Mouse (Mus musculus): ENCODE results near the gene Vcam1. TPM values are rescaled to one million over a fixed set of nuclear protein-coding genes. Genes with fewer than 3 reads are reported as not detected.

Vcam1 gene
- polyA plus RNA-seq (2017; shearing (Covaris generic)), result 1 to 10 TPM; 5.4 to 7.8 TPM

- peak; percentile 54 for ATAC-seq
Measured at GRCm38 (mm10) chr3:116129259-116129738, at the start of gene Vcam1. Gene Vcam1, minus strand, starts transcription at chr3:116129688.

- ATAC-seq, result no peak
Measured at GRCm38 (mm10) chr3:116175106-116175505, 45.6 kb upstream of the Vcam1 start.

DNA sequence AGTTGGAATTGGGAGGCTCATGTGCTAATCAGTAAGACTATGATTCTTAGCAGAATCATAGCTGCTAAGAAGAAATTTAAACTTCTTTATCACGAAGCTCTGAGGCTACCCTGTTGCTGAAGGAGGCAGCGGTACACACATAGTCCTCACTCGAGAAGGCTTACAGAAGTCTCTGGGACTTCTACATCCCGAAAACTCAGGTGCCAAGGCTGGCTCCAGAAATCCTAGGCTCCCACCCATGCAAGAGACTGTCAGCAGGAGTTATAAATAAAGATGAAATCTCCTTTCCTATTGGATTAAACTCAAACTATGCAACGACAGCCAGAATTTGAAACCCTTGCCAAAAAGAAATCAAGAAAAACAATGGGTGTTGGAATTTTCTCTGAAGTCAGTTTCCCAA is 42.0 kb upstream of the Vcam1 start:
- no peak for ATAC-seq

GRCm38 (mm10) chr3:116168056-116168455 is 38.6 kb upstream of the Vcam1 start:
- ATAC-seq, result no peak

DNA sequence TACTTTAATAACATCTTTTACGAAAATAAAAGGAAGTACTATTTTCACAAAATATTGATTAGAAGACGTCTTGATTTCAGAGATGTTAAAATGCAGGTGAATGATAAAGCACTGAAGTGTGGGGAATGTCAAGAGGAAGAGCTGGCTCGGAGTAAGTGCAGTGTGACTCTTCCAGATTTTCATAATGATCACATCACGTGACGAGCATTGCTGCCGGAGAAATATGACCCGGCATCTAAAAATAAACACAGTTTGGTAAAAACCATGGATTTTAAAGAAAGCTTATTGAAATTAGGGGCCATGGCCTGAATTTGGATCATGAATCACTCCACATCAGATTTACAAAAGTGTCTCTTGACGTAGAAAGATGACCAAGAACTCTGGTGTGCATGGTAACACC is 36.8 kb upstream of the Vcam1 start:
- ATAC-seq, result no peak

DNA sequence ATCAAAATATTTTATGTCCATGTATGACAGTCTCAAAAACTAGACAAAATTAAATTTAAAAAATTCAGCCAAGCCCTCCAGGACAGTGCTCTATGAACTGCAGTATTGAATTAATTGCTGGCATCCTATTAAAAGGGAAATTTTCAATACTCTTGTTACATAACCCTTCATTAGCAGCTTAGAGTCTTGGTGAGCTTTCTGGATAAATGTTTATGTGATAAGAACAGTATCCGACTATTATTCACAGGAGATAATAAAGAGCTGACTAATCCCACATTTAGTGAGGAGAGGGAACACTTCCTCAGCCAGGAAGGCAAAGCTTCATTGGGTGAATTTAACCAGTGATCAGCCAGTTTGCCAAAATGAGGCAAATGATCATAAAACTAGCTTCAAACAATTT is 35.5 kb upstream of the Vcam1 start:
- no peak for ATAC-seq

DNA sequence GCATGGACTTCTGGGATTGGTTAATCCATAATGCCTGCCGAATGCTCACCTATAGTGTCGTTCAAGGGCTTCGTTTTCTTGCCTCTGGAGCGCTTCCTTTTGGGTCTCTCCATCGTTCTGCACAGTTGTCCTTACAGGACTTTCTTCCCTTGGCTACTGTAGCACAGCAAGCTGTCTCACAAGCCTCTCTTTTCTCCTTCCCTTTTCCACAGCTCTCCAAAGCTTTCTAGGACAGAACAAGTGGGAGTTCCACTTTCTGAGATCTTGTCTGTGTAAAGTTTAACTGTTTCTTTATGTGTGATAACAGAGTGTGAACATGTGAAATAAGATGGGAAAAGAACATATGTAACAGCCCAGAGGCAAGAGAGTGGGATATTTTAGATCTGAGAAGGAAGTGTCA is 34.0 kb upstream of the Vcam1 start:
- no peak for ATAC-seq

GRCm38 (mm10) chr3:116162097-116162666 is 32.7 kb upstream of the Vcam1 start:
- ATAC-seq, result no peak

GRCm38 (mm10) chr3:116159376-116159775 is 29.9 kb upstream of the Vcam1 start:
- ATAC-seq, result no peak

GRCm38 (mm10) chr3:116157447-116157990 is 28.0 kb upstream of the Vcam1 start:
- ATAC-seq, result no peak

DNA sequence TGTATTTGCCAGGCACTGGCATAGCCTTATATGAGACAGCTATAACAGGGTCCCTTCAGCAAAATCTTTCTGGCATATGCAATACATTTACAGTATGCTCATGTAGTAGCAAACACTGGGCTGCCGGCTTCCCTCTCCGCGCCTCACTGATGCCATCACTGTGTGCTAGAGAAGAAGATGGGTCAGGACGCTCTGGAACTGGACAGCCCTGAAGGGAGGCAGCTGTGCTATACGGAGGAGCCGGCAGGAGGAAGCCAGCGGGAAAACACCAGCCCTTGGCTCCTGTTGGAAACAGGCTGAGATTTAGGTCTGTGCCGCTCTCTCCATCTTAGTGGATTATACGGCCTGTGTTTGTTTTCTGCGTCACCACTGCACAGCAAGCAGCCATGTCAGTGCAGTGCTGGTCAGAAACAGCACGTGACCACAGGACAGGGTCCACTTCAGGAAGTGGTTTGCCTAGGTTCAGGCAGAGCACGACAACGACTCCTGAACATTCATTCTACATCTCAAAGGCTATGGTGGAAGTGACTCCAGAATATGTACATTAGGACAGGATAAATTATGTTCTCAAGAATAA is 20.7 kb upstream of the Vcam1 start:
- no peak for ATAC-seq

DNA sequence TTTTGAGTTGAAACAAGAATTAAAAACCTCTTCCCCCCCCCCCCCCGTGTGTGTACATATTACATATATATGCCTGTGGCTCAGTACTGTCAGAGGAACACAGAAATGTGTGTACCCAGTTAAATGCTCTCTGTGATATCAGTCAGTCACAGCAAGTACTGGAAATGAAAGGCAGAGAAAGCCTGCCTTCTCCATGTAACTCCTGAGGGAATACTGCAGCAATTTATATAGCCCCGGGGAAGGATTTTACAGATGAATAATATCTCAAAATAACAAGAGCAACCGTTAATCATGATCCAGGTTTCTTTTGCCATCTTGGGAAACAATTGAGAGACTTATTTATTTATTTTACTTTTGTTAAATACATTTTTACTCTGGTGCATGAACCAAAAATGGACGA is 19.6 kb upstream of the Vcam1 start:
- ATAC-seq, result no peak

GRCm38 (mm10) chr3:116148676-116149075 is 19.2 kb upstream of the Vcam1 start:
- no peak for ATAC-seq

DNA sequence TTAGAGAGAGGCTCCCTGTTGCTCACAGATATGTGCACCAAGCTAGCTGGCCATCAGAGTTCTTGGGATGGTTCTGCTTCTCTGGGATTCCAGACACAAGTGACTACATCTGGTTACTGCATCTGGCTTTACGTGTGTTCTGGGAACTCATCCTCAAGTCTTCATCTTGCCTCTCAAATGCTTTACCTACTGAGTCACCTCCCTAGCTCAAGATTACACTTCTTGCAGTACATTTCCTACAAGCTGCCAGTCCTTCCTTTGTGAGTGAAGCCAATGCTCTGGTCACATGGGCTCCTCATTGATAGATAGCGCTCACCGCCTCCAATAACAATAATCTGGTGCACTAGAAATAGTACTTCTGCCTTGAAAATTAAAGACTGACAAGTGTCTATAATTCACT is 11.7 kb upstream of the Vcam1 start:
- ATAC-seq, result no peak

DNA sequence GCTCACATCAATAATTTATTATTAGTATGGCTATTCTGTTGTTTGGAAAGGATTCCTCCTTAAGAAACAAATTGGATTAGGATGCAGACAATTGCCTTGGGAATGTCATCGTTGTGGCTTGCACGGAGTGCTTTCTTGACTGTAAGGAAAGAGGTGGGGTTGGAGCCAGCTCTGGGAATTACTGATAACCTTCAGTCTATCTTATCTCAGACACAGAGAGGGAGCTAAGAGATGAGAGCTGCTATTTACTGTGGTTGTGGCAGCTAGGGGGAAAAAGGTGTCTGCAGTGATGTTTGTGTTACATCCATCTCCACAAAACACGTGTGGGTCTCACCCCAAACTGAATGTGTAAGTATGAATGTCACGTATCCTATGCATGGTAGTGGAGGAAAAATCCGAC is 9.5 kb upstream of the Vcam1 start:
- no peak for ATAC-seq

DNA sequence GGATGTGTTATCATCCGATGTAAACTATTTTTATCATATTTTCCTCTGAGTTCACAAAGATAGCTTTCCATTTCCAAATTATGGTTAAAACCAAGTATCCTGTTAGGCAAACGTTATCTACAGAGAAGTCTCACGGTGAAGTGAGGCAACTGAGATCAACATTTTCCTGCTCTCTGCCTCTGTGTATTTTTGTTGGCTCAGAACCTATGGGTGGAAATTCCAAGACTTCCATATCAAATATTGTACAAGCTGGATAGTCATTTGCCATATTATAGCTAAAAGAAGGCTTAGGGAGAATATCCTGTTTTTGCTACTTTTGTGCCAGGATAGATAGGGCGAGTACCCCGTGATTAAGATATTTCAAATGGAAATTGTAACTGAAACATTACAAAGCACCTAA is 8.6 kb upstream of the Vcam1 start:
- ATAC-seq, result no peak

DNA sequence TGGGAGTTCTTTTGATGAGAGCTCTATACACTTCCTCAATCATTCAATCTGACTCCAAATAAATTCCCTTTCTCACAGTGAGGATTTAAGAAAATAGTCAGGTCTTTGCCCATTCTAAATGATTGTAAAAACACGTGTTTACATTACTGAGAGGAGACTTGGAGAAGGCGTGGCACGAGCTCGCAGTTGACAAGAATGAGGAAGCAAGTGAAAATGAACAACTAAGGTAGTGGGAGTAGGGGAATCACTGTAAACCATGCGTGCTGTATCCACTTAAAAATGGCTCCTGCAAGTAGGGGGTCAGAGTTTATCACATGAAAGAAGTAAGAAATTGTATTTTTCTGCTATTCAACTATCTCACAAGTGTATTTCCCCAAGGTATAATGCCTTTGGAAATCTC is 3.9 kb upstream of the Vcam1 start:
- ATAC-seq, result no peak

- no peak for ATAC-seq
Measured at GRCm38 (mm10) chr3:116130711-116131110, 1.2 kb upstream of the Vcam1 start.

GRCm38 (mm10) chr3:116129841-116130595 is 530 bp upstream of the Vcam1 start:
- ATAC-seq, result no peak

- ATAC-seq, result no peak
Measured at GRCm38 (mm10) chr3:116128311-116129204, 930 bp downstream of the Vcam1 start.

- no peak for ATAC-seq
Measured at GRCm38 (mm10) chr3:116127836-116128235, 1.7 kb downstream of the Vcam1 start.

GRCm38 (mm10) chr3:116127281-116127680 is 2.2 kb downstream of the Vcam1 start:
- ATAC-seq, result no peak

Measured in CD4-positive, CD25-positive, alpha-beta regulatory T cell, adult 4 months (primary cell).